Mouse (Mus musculus) heart, embryonic 14.5 days (tissue): ENCODE results near the gene Vwa8. TPM values are rescaled to one million over a fixed set of nuclear protein-coding genes. Genes with fewer than 3 reads are reported as not detected.
A peak's percentile ranks its signal among the peaks of the same experiment; 100 is the strongest.
"Not testable (repeated sequence)": the region's sequence is repeated elsewhere in the genome, so short reads cannot be mapped to it uniquely, and the experiment has no call there.

Experiments
- ATAC-seq: fragments of 200-750 bp; cut with Nextera tagmentation; 2 replicates; pipeline ENCODE4 v1.8.0; 2017; ENCODE audit warnings: low read depth, moderate TSS enrichment; ENCODE audit not compliant: insufficient number of reproducible peaks, insufficient read depth, low FRiP score
- H3K27ac ChIP-seq, 2 experiments: fragments of 200-500 bp in 1 of 2; fragments of 300-500 bp in 1 of 2; sonication (generic) in 1 of 2; replicated peaks in 1 of 2; 2 replicates each; pipeline ENCODE4 v1.5.1; 2012 to 2014; ENCODE audit warnings: low read depth in 2 of 2, low read length in 2 of 2, control low read depth in 1 of 2, mild to moderate bottlenecking in 1 of 2, mixed read lengths in 1 of 2; ENCODE audit not compliant: control insufficient read depth in 1 of 2, insufficient read depth in 1 of 2
- H3K27me3 ChIP-seq: fragments of 300-500 bp; sonication (generic); 2 replicates; pipeline ENCODE4 v1.6.1; 2014; ENCODE audit warnings: mild to moderate bottlenecking, low read length, control low read depth; ENCODE audit not compliant: control insufficient read depth, insufficient read depth
- H3K36me3 ChIP-seq: fragments of 300-500 bp; sonication (generic); 2 replicates; pipeline ENCODE4 v1.6.1; 2014; ENCODE audit warnings: mild to moderate bottlenecking, control low read depth, low read length, mixed read lengths; ENCODE audit not compliant: control insufficient read depth, insufficient read depth
- H3K4me1 ChIP-seq, 2 experiments: fragments of 200-500 bp in 1 of 2; fragments of 300-500 bp in 1 of 2; sonication (generic) in 1 of 2; 2 replicates each; pipeline ENCODE4 v1.6.1; 2012 to 2014; ENCODE audit warnings: low read length in 2 of 2, control low read depth in 1 of 2, mixed read lengths in 1 of 2; ENCODE audit not compliant: control insufficient read depth in 2 of 2, insufficient read depth in 2 of 2
- H3K4me2 ChIP-seq: fragments of 300-500 bp; sonication (generic); 2 replicates; pipeline ENCODE4 v1.6.1; 2014; ENCODE audit warnings: mild to moderate bottlenecking, low read length
- H3K4me3 ChIP-seq, 2 experiments: fragments of 200-500 bp in 1 of 2; fragments of 300-500 bp in 1 of 2; sonication (generic) in 1 of 2; 2 replicates each; pipeline ENCODE4 v1.5.1; 2012 to 2014; ENCODE audit warnings: low read length in 2 of 2, mild to moderate bottlenecking in 2 of 2, control low read depth in 1 of 2, low read depth in 1 of 2, moderate library complexity in 1 of 2; ENCODE audit not compliant: control insufficient read depth in 1 of 2, insufficient read depth in 1 of 2
- H3K9ac ChIP-seq: fragments of 300-500 bp; sonication (generic); 2 replicates; pipeline ENCODE4 v1.6.1; 2014; ENCODE audit warnings: mild to moderate bottlenecking, low read length
- H3K9me3 ChIP-seq: fragments of 300-500 bp; sonication (generic); 2 replicates; pipeline ENCODE4 v1.6.1; 2016; ENCODE audit warnings: low read length, control low read depth; ENCODE audit not compliant: control insufficient read depth
- WGBS: fragments of 180-500 bp; shearing (Covaris S2); extraction: QIAGEN DNeasy Blood & Tissue Kit; methylation state at CpG from one replicate; pipeline ENCODE4 v1.1.7; 2014; 5-methylcytosine and 5-hydroxymethylcytosine counted together
- polyA plus RNA-seq: library from polyadenylated mRNA; unstranded; fragments of >200 nt; fragmentation: Nextera tagmentation; extraction: Ambion mirVana; gene quantifications from 2 replicates; pipeline ENCODE4 v1.2.1, GENCODE M21; 2014

The Vwa8 gene
- polyA plus RNA-seq, 1 experiment from 2014 or later: 23.1 TPM

DNA sequence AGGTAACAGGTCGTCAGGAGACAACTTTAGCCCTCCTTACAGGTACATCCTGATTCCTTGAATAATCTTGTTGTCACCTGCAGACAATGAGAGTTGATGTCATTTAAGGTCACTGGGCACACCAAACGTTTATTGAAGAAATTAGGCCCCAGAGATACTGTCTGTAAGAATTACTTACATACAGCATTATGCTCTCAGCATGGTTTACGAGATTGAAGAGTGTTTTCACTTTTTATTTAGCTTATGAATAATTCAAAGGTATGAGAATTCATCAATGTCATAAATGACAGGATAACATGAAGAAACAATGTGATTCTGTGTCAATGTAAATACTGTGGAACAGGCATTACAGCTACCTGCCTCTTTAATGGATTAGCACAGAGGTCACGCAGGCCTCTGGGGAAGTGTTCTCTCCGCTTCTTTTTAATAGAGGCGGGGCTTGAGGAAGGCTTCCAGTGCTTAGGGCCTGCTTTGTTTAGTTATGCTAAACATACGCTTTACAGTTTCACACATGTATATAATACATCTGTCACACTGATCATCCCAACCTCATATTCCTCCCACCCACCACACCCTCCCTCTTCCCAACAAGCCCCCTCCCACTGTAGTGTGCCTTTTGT lies 37.2 kb downstream of the Vwa8 start:
- Histone ChIP-seq H3K27ac (no peak overlapping the region), H3K9me3 (no peaks in the 10 kb centered on the region), H3K4me1 (peaks cover 9 to 27% of the 10 kb centered on the region in 2 experiments), H3K36me3 (no peaks in the 10 kb centered on the region), H3K27me3 (no peaks in the 10 kb centered on the region), H3K4me2 (no peak overlapping the region), H3K4me3 (no peak overlapping the region), H3K9ac (no peak overlapping the region)
- ATAC-seq: no peak
- WGBS: 78% methylated on average over 7 of the region's 7 CpGs

DNA sequence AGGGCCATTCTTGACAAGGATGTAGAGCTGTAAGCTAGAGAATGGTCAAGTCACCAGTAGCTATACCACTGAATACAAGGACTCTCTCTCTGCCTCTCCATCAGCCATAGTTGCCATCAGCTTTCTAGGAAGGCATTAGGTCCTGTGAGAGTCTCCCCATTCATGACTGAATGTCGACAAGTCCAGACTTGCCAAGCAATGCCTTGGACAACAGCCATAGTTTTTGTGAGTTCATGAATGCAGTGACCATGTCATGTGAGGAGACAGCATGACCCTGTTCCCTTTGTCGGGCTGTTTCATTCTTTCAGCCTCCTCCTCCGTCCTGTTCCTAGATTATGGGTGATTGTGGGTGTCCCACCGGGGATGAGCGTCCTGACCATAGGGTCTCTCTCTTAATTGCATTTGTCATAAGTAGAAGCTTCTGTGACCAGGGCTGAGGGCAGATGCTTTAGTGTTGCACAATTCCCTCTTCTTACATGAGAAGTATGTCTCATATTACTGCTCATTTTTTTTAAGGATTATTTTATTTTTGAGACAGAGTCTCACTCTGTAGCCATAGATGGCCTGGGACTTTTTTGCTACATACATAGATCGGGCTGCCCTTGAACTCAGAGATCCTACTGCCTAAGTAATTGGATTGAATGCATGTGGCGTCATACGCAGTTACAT lies 37.8 kb downstream of the Vwa8 start:
- H3K27ac ChIP-seq: no peak overlapping the region
- H3K9me3 ChIP-seq: no peaks in the 10 kb centered on the region
- 69% methylated on average over 8 of the region's 8 CpGs for WGBS
- H3K9ac ChIP-seq: no peak overlapping the region
- ATAC-seq: no peak
- peaks cover 4 to 23% of the 10 kb centered on the region in 2 experiments for H3K4me1 ChIP-seq
- no peaks in the 10 kb centered on the region for H3K36me3 ChIP-seq
- no peak overlapping the region for H3K4me3 ChIP-seq
- no peaks in the 10 kb centered on the region for H3K27me3 ChIP-seq
- H3K4me2 ChIP-seq: no peak overlapping the region

DNA sequence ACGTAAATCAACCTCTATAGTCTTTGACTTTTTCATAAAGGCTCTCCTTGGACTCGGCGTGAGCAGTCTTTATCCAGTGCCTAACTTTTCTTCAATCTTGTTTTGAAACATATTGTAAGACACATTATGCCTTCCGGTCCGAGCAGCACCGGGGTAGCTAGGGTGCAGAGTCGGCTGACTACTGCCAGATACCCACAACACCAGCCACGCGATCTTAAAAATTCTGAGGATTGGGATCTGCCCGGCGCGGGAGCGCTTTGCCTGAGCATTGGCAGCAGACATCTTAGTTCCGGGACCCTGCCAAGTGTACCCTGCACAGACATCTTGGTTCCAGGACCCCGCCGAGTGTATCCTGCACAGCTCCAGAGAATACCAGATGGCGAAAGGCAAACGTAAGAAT lies 38.6 kb downstream of the Vwa8 start:
- 96% methylated on average over 14 of the region's 18 CpGs for WGBS
- not testable (repeated sequence) for ATAC-seq, H3K9me3 ChIP-seq, H3K27ac ChIP-seq, H3K4me3 ChIP-seq, H3K36me3 ChIP-seq, H3K9ac ChIP-seq, H3K4me2 ChIP-seq, H3K27me3 ChIP-seq
- peaks cover 4 to 23% of the 10 kb centered on the region in 2 experiments; a peak in 3 of 4 replicates for H3K4me1 ChIP-seq

DNA sequence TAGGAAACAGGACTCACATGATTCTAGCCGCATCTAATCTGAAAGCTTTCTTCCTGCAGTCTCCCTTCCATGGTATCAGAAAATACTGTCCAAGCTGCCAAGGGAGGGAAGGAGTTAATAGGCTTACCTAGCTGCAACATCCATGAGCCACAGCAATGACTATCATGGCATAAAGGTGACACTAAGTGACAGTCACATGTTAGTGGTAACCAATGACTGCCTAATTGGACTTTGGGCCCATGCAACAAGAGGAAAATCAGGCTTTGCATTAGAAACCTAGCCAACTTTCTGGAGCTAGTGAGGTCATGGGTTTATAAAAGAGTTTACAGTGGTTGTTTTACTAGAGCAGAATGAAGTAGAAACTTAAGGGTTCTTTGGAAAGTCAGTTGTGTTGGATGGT lies 46.6 kb downstream of the Vwa8 start:
- 94% methylated on average over 1 of the region's 1 CpGs for WGBS
- ATAC-seq: no peak
- no peak overlapping the region for H3K4me2 ChIP-seq
- H3K36me3 ChIP-seq: no peaks in the 10 kb centered on the region
- no peaks in the 10 kb centered on the region for H3K27me3 ChIP-seq
- H3K9me3 ChIP-seq: no peaks in the 10 kb centered on the region
- H3K9ac ChIP-seq: no peak overlapping the region
- no peak overlapping the region for H3K4me3 ChIP-seq
- no peak overlapping the region for H3K27ac ChIP-seq
- peaks cover 4 to 13% of the 10 kb centered on the region in 2 experiments for H3K4me1 ChIP-seq

DNA sequence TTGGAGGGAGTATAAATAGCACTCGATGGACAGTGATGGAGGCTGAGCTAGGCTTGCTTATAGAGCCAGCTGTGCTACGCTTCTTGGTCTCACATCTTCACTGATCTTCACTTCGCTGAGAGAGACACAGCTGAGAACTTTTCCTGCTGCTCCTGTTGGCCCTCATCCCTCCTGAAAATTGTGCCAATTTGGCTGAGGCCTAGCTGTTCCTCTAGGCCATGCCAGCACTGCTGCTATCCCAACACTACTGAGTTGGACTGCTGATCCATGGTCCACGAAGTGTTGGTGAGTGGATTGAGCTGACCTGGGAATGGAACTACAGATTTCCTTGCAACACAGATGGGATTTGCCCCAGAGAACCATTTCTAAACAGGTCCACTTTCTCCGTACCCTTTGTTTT lies 47.4 kb downstream of the Vwa8 start:
- H3K36me3 ChIP-seq: no peaks in the 10 kb centered on the region
- no peak overlapping the region for H3K4me2 ChIP-seq
- peaks cover 5 to 15% of the 10 kb centered on the region in 2 experiments for H3K4me1 ChIP-seq
- no peak overlapping the region for H3K27ac ChIP-seq
- 91% methylated on average over 5 of the region's 5 CpGs for WGBS
- H3K27me3 ChIP-seq: no peaks in the 10 kb centered on the region
- H3K9ac ChIP-seq: no peak overlapping the region
- no peak for ATAC-seq
- H3K4me3 ChIP-seq: no peak overlapping the region
- no peaks in the 10 kb centered on the region for H3K9me3 ChIP-seq

DNA sequence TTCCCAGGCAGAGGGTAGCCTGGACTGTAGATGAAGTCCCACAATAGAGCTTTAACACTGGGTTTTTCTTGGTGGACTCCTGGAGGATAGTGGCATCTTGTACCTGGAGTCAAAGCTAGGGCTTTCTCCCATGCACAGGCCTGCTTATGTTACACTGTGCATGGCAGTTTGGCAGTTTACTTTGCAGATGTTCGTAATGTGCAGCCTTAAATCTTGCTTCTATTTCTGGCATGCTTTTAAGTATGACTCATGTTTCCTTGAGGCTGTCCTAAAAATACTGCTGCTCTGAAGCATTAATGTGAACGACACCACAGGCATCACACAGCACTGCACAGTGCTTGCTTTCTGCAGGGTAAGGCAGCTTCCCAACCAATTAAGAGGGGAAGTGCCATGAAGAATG lies 51.9 kb downstream of the Vwa8 start:
- 2% methylated on average over 2 of the region's 2 CpGs for WGBS
- H3K27me3 ChIP-seq: no peaks in the 10 kb centered on the region
- H3K36me3 ChIP-seq: no peaks in the 10 kb centered on the region
- H3K9me3 ChIP-seq: no peaks in the 10 kb centered on the region
- peak; percentile 73 for ATAC-seq
- no peak overlapping the region for H3K4me3 ChIP-seq
- H3K4me2 ChIP-seq: peak overlapping the region; percentile 23; the same call in 1 of the 2 replicates
- H3K4me1 ChIP-seq: peaks cover 6 to 24% of the 10 kb centered on the region in 2 experiments
- peak overlapping the region; percentile 73 to 80 for H3K27ac ChIP-seq
- H3K9ac ChIP-seq: no peak overlapping the region

DNA sequence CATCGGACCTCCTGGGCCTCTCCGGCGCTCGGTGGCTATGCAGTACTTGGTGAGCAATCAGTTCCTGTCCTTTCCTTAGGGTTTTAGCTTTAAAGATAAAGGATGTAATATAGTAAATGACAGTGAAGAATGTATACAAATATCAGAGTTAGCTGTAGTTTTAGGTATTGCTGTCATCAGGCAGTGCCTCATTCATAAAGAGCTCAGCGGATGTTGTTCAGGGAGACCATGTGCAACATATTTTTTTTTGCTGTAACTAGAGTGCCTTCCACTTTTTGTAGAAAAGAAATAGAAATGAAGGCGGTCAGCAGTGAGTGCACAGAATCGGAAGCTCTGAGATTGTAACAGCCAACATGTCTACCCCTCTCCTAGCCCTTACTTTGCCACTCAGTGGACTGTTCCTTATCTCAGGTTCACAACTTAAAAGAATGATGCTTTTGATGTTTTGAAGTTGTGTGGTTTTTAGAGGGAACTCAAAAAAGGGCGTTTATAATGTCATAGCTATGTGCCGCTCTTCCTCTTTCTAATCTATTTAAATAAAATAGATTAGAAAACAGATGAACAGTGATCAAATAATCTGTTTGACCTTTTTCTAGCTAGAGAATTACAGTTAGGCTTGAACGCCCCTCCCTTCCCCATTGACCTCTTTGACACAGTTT lies 59.5 kb downstream of the Vwa8 start:
- H3K27me3 ChIP-seq: no peaks in the 10 kb centered on the region
- no peak overlapping the region for H3K4me3 ChIP-seq
- no peak overlapping the region for H3K4me2 ChIP-seq
- H3K4me1 ChIP-seq: no peaks in the 10 kb centered on the region
- H3K36me3 ChIP-seq: 0 out of 2 replicates have a peak, but pooled peaks cover 8% of the 10 kb centered on the region
- H3K9ac ChIP-seq: no peak overlapping the region
- no peak for ATAC-seq
- WGBS: 85% methylated on average over 10 of the region's 10 CpGs
- H3K9me3 ChIP-seq: no peaks in the 10 kb centered on the region
- H3K27ac ChIP-seq: no peak overlapping the region
